Mouse (Mus musculus) ES-Bruce4 (cell line): ENCODE results near the gene Mettl7a3.

Experiments
- CTCF ChIP-seq: IDR thresholded peaks from one replicate; pipeline ENCODE4 v1.8.1; 2011; ENCODE audit warnings: low read depth, low read length
- EP300 ChIP-seq: IDR thresholded peaks from 2 replicates; pipeline ENCODE4 v1.6.1; 2011; ENCODE audit warnings: low read depth, low read length; ENCODE audit not compliant: insufficient read depth
- POLR2A ChIP-seq: IDR thresholded peaks from one replicate; pipeline ENCODE4 v1.8.1; 2011; ENCODE audit warnings: low read length; ENCODE audit not compliant: insufficient read depth

DNA sequence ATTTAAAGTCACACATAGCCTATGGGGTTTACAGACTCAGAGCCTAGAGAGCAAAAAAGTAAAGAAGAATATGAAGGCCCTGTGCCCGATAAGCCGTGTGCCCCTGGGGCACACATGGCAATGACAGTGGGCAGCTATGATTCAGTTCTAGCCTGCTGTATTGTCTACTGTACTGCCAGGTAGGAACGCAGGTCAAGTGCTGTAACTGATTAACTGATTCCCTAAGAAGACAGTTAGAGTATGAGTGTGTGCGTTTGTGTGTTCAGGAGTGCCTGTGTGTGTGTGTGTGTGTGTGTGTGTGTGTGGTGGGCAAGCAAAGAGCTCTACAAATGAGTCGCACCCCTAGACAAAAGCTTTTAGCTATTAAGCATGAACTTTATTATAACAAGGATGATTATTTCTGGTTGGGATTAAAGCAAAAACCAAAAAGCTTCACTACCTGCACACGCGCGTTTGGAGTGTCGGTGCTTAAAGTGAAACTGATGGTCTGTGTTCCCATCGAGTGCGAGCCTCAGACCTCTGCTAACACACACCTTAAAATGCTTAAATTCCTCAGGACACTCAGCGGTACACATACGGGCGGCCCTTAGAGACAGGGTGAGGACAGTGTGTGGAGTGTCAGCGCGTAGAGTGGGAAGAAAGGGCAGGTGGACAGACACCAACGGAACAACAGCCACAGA lies 53.0 kb downstream of the Mettl7a3 start:
- no peak for TF ChIP-seq POLR2A
- TF ChIP-seq CTCF = no peak
- TF ChIP-seq EP300 = no peak
